9 mouse cellular contexts compared by ENCODE assay signal in genomic region chr3:116327616-116328004, GRCm38 (mm10).
DNase-seq lines count a peak whose midpoint lies in the region; ATAC-seq and TF ChIP-seq lines count a peak whose summit lies in the region.
"Had no signal": no experiment of that assay in that cellular context is flagged by ENCODE, and none has a peak within 500 bp of the region (broad histone marks: within the 10 kb centered on the region; RNA-seq: fewer than 3 reads in every experiment).

No protein-coding gene starts in this region.

- no peak for DNase-seq in forebrain, embryonic 11.5 days (ENCODE audit: low spot score)
- DNase-seq in forebrain, embryonic 10.5 days (ENCODE audit: extremely low spot score, low spot score) = no peak
- DNase-seq in liver, postnatal 0 days = no peak
- no peak for DNase-seq in forebrain, postnatal 0 days
- no peak for DNase-seq in right cerebral cortex, postnatal 36 days (ENCODE audit: low spot score in 2 of 2)
- DNase-seq in natural killer cell, adult 2 months (ENCODE audit: low spot score in 2 of 2) = no peak

- TF ChIP-seq EP300 in liver, postnatal 0 days (IDR thresholded peaks at IDR 0.05; ENCODE audit: low read depth) = no peak

- no peaks in the 10 kb centered on the region for H3K9me3 ChIP-seq in forebrain, embryonic 11.5 days (ENCODE audit: control insufficient read depth, low read length)
- H3K9me3 ChIP-seq in forebrain, embryonic 10.5 days = no peaks in the 10 kb centered on the region
- no peaks in the 10 kb centered on the region for H3K9me3 ChIP-seq in liver, embryonic 12.5 days (replicated peaks)
- no peaks in the 10 kb centered on the region for H3K9me3 ChIP-seq in liver, postnatal 0 days (ENCODE audit: low read length)
- H3K9me3 ChIP-seq in forebrain, postnatal 0 days (ENCODE audit: low read length) = no peaks in the 10 kb centered on the region
- H3K9me3 ChIP-seq in midbrain, embryonic 16.5 days (replicated peaks; ENCODE audit: control insufficient read depth, low read length, poor library complexity, severe bottlenecking) = no peaks in the 10 kb centered on the region

- 0 out of 2 replicates have a peak, but pooled peaks have one; percentile 6 for ATAC-seq in forebrain, embryonic 11.5 days (replicated peaks; ENCODE audit: low FRiP score)
- no peak for ATAC-seq in liver, embryonic 12.5 days
- no peak for ATAC-seq in liver, postnatal 0 days
- ATAC-seq in forebrain, postnatal 0 days = peak; percentile 2; the same call in 1 of the 2 replicates
- ATAC-seq in midbrain, embryonic 16.5 days = peak; percentile 33

- TF ChIP-seq CTCF in liver, postnatal 0 days (IDR thresholded peaks at IDR 0.05; ENCODE audit: low read depth) = no peak
- no peak for TF ChIP-seq CTCF in forebrain, postnatal 0 days (IDR thresholded peaks at IDR 0.05; ENCODE audit: low read depth)

- no peak overlapping the region for H3K4me2 ChIP-seq in forebrain, embryonic 11.5 days (ENCODE audit: low read depth, low read length, severe bottlenecking)
- peak overlapping the region; percentile 53; the same call in 1 of the 2 replicates for H3K4me2 ChIP-seq in liver, embryonic 12.5 days
- no peak overlapping the region for H3K4me2 ChIP-seq in liver, postnatal 0 days (ENCODE audit: low read depth, low read length)
- H3K4me2 ChIP-seq in forebrain, postnatal 0 days (ENCODE audit: low read depth) = no peak overlapping the region
- peak overlapping the region; percentile 75 for H3K4me2 ChIP-seq in midbrain, embryonic 16.5 days (ENCODE audit: low read length)

- no peak overlapping the region for H3K27ac ChIP-seq in forebrain, embryonic 11.5 days (ENCODE audit: low read depth, low read length)
- no peak overlapping the region for H3K27ac ChIP-seq in forebrain, embryonic 10.5 days
- no peak overlapping the region for H3K27ac ChIP-seq in liver, embryonic 12.5 days
- H3K27ac ChIP-seq in liver, postnatal 0 days (ENCODE audit: low read depth) = no peak overlapping the region
- no peak overlapping the region for H3K27ac ChIP-seq in forebrain, postnatal 0 days (ENCODE audit: low read depth, low read length)
- no peak overlapping the region for H3K27ac ChIP-seq in midbrain, embryonic 16.5 days (ENCODE audit: low read length)

- no peaks in the 10 kb centered on the region for H3K27me3 ChIP-seq in forebrain, embryonic 11.5 days (ENCODE audit: control insufficient read depth, insufficient read depth, low read length)
- no peaks in the 10 kb centered on the region for H3K27me3 ChIP-seq in forebrain, embryonic 10.5 days (ENCODE audit: poor library complexity, severe bottlenecking)
- H3K27me3 ChIP-seq in liver, embryonic 12.5 days (replicated peaks) = no peaks in the 10 kb centered on the region
- no peaks in the 10 kb centered on the region for H3K27me3 ChIP-seq in liver, postnatal 0 days (ENCODE audit: insufficient read depth, low read length)
- H3K27me3 ChIP-seq in forebrain, postnatal 0 days (ENCODE audit: insufficient read depth, low read length) = no peaks in the 10 kb centered on the region
- no peaks in the 10 kb centered on the region for H3K27me3 ChIP-seq in midbrain, embryonic 16.5 days (ENCODE audit: control insufficient read depth, insufficient read depth, low read depth, low read length)
- H3K27me3 ChIP-seq: Patski had no signal

- H3K9ac ChIP-seq in forebrain, embryonic 11.5 days (ENCODE audit: low read length) = no peak overlapping the region
- no peak overlapping the region for H3K9ac ChIP-seq in liver, embryonic 12.5 days
- no peak overlapping the region for H3K9ac ChIP-seq in liver, postnatal 0 days (replicated peaks)
- no peak overlapping the region for H3K9ac ChIP-seq in forebrain, postnatal 0 days
- H3K9ac ChIP-seq in midbrain, embryonic 16.5 days (ENCODE audit: low read depth, low read length) = no peak overlapping the region

- H3K4me1 ChIP-seq in forebrain, embryonic 11.5 days (replicated peaks; ENCODE audit: control insufficient read depth, insufficient read depth, low read length) = 0 out of 2 replicates have a peak, but pooled peaks cover 2% of the 10 kb centered on the region
- H3K4me1 ChIP-seq in forebrain, embryonic 10.5 days = peaks cover 25% of the 10 kb centered on the region
- peaks cover 10% of the 10 kb centered on the region for H3K4me1 ChIP-seq in liver, embryonic 12.5 days
- H3K4me1 ChIP-seq in liver, postnatal 0 days (ENCODE audit: insufficient read depth) = peaks cover 4% of the 10 kb centered on the region
- H3K4me1 ChIP-seq in forebrain, postnatal 0 days (ENCODE audit: insufficient read depth) = 0 out of 2 replicates have a peak, but pooled peaks cover 4% of the 10 kb centered on the region
- H3K4me1 ChIP-seq in midbrain, embryonic 16.5 days (ENCODE audit: control insufficient read depth, insufficient read depth, low read length) = peaks cover 12% of the 10 kb centered on the region; the same call in 1 of the 2 replicates

- 50% methylated on average over 10 of the region's 10 CpGs for WGBS in forebrain, embryonic 11.5 days
- 57% methylated on average over 10 of the region's 10 CpGs for WGBS in forebrain, embryonic 10.5 days
- 54% methylated on average over 10 of the region's 10 CpGs for WGBS in liver, embryonic 12.5 days (ENCODE audit: insufficient replicate concordance)
- WGBS in liver, postnatal 0 days (ENCODE audit: insufficient replicate concordance) = 53% methylated on average over 10 of the region's 10 CpGs
- 53% methylated on average over 10 of the region's 10 CpGs for WGBS in forebrain, postnatal 0 days
- WGBS in midbrain, embryonic 16.5 days = 51% methylated on average over 10 of the region's 10 CpGs

- no peaks in the 10 kb centered on the region; the same call in 1 of the 2 replicates for H3K36me3 ChIP-seq in forebrain, embryonic 11.5 days (ENCODE audit: control insufficient read depth, insufficient read depth, low read length)
- H3K36me3 ChIP-seq in forebrain, embryonic 10.5 days (replicated peaks) = peaks cover 28% of the 10 kb centered on the region
- H3K36me3 ChIP-seq in liver, embryonic 12.5 days = peaks cover 9% of the 10 kb centered on the region; the same call in 1 of the 2 replicates
- 0 out of 2 replicates have a peak, but pooled peaks cover 4% of the 10 kb centered on the region for H3K36me3 ChIP-seq in liver, postnatal 0 days (replicated peaks; ENCODE audit: insufficient read depth, low read length)
- no peaks in the 10 kb centered on the region for H3K36me3 ChIP-seq in forebrain, postnatal 0 days (ENCODE audit: insufficient read depth)
- no peaks in the 10 kb centered on the region for H3K36me3 ChIP-seq in midbrain, embryonic 16.5 days (ENCODE audit: control insufficient read depth, insufficient read depth, low read length)

- H3K4me3 ChIP-seq in forebrain, embryonic 11.5 days (ENCODE audit: low read depth, low read length) = no peak overlapping the region
- H3K4me3 ChIP-seq in forebrain, embryonic 10.5 days = no peak overlapping the region
- no peak overlapping the region for H3K4me3 ChIP-seq in liver, embryonic 12.5 days
- no peak overlapping the region for H3K4me3 ChIP-seq in liver, postnatal 0 days (ENCODE audit: low read depth, low read length)
- H3K4me3 ChIP-seq in forebrain, postnatal 0 days (ENCODE audit: low read depth, low read length) = no peak overlapping the region
- H3K4me3 ChIP-seq in midbrain, embryonic 16.5 days (ENCODE audit: low read depth, low read length) = no peak overlapping the region

Comparison
In these comparisons a context has a peak if more than half of its experiments do, and no peak if none do; other contexts are left out.
1. H3K4me2 ChIP-seq: peak in liver, embryonic 12.5 days (single experiment) and midbrain, embryonic 16.5 days (single experiment); none in forebrain, embryonic 11.5 days (single experiment), liver, postnatal 0 days (single experiment) and forebrain, postnatal 0 days (single experiment).
2. ATAC-seq: peak in forebrain, embryonic 11.5 days (single experiment), forebrain, postnatal 0 days (single experiment) and midbrain, embryonic 16.5 days (single experiment); none in liver, embryonic 12.5 days (single experiment) and liver, postnatal 0 days (single experiment).